Mouse (Mus musculus) ES-E14 (cell line): ENCODE data around the gene Serpine3.

Source experiments
- HCFC1 ChIP-seq: IDR thresholded peaks from 2 replicates; pipeline ENCODE4 v1.6.1; 2012; ENCODE audit warnings: low read length, inconsistent platforms, borderline replicate concordance; ENCODE audit not compliant: insufficient read depth
- MAFK ChIP-seq: IDR thresholded peaks from 2 replicates; pipeline ENCODE4 v1.6.1; 2014; ENCODE audit warnings: mild to moderate bottlenecking, low read depth, low read length, inconsistent platforms; ENCODE audit not compliant: insufficient read depth
- ZC3H11A ChIP-seq: IDR thresholded peaks from 2 replicates; pipeline ENCODE4 v1.6.1; 2012; ENCODE audit warnings: low read depth, mild to moderate bottlenecking, inconsistent platforms, low read length, borderline replicate concordance
- ZNF384 ChIP-seq: IDR thresholded peaks from 2 replicates; pipeline ENCODE4 v1.6.1; 2012; ENCODE audit warnings: low read depth, low read length, inconsistent platforms

- TF ChIP-seq HCFC1 = no peak
- no peak for TF ChIP-seq ZC3H11A
- no peak for TF ChIP-seq ZNF384
- no peak for TF ChIP-seq MAFK
These were observed 61.1 kb downstream of the Serpine3 start for GRCm38 (mm10) chr14:62724560-62724959.
